Mouse (Mus musculus) lung, adult 18-20 months (tissue): ENCODE measurements at regions not wholly inside any gene's neighbourhood (a gene's known extent, or its start where the extent isn't known, plus 50 kb on each side); places are given as distances from the start of the nearest gene placed in this dataset.

Experiments used
- DNase-seq, 2 experiments: peaks; one replicate each; pipeline ENCODE4 v3.0.0; 2022; ENCODE audit warnings: mixed read lengths in 2 of 2

DNA sequence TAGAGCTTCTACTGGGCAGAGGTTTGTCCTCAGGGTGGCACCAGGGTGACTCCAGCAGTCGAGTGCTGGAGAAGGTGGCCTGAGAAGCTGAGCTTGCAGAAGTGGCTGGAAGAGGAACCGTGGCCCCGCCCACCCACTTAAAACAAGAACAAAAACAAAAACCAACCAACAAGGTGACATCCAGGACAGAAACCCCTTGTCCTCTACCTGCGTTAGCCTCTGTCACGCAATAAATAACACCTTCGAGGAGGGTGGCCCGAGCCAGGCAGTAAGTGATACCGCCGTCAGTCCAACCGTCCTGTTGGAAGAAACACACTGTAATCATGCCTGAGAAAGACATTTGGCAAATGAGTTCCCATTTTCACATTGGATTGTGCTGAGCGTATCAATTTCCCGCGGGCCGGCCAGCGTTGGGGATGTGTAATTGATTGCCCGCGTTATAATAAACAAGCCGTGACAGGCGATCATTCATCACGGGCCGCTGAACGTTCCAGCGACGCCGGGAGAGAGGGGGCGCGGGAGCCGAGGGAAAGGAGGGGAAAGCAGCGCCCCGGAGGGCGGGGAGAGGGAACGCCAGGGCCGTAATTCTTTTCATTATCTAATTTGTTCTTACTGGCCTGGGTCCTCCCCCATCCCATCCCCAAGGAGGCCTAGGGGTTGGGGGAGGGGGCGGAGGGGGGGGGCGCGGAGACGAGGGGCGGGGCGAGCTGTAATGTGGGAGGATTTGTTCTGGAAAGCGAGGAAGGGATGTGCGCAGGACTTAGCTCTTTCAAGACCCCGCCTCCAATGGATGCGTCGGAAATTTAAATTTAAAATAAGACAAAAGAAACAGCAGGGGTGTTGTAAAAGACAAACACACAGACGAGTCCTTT lies 135.6 kb downstream of the 2410131K14Rik start:
- peak; percentile 77 to 83 for DNase-seq

DNA sequence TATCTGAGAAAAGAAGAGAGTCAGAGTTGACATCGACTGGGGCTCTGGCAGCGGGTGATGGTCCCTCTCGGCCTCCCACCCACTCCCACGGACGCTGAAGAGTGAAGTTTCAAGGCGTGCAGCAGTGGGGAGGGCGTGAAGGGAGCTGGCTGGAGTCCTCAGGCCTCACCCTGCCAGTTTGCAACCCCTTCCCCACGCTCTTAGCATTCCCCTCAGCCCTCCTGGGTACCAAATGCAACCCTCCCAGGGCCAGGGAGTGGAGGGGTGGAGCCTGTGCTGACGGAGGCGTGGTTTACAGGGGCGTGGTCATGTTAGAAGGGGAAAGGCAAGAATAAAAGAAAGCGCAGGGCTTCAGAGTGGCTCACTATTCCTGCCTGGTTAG lies 136.3 kb downstream of the 2410131K14Rik start:
- peak; percentile 85 to 88 for DNase-seq

DNA sequence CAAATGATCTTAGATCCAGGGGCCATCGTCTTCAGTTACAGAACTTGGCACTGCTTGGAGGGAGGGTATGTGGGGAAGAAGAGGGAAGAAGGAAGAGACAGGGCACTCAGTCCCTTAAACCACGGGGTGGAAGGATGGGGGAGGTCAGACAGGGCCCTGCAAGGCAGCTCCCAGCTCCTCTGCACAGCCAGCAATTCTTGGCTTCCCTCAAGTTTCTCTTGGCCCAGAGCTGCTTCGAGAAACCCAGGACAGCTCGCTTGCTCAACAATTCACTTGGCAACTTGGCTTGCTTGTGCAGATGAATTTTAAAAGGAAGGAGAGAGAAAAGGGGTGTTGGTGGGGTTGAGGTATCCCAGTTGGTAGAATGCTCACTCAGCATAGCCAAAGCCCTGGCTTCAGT lies 141.1 kb downstream of the 2410131K14Rik start:
- peak; percentile 53 to 59 for DNase-seq

DNA sequence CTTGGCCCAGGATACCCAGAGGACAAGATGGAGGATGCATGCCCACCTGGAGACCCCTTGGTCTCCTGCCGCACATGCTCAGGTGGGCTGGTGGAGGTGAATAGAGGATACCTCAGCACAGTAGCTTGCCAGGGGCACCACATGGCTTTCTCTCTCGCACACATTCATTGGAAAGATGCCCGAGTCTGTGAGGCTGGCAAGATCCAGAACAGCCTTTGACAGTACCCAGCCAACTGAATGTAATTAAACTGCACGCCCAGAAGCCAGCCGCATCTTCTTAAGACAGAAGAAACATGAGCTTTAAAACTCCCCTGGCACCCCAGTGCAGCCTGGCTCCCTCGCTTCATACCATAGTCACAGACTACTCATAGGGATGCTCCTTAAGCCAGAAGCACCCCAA lies 143.4 kb downstream of the 2410131K14Rik start:
- no peak for DNase-seq

DNA sequence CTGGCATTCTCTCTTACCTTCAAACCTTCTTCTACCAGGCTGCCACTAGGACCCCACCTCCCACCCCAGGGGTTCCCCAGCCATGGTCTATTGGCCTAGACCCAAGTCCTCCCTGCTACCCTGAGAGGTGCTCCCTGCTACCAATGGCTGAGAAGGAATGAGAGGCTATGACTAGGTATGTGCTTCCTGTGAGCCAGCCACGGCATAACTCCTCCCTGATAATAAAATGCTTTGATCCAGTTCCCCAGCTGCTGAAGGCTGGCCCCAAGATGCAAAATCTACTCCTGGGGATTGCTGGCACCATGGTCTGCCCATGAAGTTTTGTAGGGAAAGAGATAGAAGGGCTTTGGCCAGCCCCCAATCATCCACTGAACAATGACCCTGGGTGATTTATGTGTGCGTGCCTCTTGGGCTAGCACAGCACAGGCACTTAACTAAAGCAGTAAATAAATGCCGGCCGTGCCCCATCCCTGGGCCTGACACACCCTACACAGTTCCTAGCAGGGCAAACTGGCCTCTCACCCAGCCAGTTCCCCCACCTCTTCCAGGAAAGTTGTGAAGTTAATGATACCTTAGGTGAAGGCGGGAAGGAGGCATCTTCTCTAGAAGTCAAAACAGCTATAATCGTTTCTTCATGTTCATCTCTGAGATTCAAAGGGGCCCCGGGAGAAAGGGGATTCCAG lies 145.8 kb downstream of the 2410131K14Rik start:
- no peak for DNase-seq

DNA sequence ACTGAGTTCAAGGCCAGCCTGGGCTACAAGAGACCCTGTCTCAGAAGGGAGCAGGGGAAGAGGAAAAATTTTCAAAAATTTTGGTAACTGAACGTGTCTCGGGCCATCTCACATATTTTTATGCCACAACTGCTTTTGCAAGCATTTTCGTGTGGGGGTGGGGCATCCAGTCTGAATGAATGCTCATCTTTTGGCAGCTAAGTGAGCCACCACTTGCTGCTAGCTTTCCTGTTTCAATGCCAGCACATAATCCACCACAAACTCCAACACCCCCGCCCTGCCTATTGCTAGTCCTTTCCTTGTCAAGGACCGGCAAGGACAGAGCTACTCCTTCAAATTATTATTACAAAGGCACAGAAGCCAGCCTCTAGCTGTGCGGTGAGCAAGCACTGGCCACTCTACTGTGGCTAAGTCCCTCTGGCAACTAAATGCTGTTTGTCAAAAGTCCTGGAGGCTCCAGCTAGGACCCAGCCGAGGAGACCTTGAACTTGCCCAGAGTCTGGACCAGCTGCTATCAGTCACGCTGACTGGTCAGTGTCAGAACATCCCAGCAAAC lies 148.0 kb downstream of the 2410131K14Rik start:
- no peak for DNase-seq

DNA sequence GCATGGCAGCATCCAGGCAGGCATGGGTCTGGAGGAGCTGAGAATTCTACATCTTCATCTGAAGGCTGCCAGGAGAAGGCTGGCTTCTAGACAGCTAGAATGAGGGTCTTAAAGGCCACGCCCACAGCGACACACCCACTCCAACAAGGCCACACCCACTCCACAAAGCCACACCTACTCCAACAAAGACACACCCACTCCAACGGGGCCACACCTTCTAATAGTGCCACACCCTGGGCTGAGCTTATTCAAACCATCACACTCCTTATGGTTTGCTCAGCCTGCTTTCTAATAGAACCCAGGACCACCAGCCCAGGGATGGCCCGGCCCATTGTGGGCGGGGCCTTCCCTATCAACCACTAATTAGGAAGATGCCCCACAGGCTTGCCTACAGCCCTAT lies 149.0 kb downstream of the 2410131K14Rik start:
- DNase-seq = no peak

DNA sequence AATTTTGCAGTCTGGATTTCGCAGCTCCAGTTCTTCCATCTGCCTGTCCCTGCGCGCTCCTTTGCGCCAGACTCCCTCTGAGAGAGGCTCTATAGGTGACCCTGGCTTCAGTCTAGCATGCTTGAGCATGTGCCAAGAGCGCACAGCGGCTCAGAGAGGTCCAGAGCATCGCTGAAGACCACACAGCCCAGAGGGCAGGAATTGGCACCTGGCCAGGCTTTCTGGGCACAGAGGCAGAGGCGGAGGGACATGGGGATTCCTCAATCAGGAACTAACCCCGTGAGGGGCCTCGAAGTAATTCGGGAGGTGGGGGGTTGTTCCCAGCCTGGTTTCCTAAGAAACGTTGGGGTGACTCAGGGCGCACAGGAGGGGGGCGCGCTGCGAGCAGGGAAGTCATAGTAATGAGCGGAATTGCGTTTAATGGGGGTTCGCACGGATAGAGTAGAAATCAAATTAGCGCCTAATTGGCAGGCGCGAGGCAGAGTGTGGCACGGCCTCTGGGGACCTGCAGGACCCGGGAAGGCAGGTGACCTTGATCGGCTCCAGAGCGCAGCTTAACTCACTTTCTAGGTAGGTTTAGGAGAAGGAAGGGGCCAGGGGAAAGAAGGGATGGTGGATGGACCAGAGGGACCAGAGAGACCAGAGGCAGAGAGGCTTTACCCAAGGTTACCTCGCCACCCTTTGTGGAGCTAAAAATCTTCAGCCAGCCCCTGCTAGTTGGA lies 151.1 kb downstream of the 2410131K14Rik start:
- no peak for DNase-seq

DNA sequence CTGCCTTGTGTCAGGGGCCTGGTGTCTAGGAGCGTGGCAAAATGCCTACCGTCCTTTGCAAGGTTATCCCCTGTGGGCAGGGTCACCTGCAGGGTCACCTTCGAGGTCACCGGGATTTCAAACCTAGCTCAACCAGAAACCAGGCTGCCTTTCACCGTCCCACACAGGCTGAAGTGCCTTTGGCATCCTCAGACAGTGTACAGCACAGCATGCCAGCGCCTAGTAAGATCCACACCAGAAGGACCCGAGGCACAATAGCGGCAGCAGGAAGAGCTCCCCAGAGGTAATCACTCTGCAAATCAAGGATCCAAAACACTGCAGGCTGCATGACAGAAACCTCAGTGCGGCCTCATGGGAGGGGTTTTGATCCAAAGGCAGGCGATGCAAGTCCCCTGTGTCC lies 155.9 kb downstream of the 2410131K14Rik start:
- DNase-seq = no peak

DNA sequence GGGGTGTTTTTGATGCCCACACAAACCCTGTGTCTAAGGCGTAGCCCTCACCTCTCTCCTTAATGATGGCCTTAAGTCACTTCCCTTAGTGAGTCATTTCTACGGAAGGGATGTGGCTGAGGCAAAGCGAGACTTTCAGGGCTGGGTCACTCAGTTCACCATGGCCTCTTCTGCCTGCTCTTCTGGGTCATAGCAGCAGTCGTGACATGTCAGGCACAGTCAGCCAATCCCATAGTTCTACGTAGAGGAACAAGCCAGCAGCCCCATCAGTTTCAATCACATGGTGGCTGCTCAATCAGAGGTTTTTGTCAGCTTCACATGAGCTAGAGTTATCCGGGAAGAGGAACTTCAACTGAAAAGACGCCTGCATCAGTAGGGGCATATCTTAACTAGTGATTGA lies 156.1 kb upstream of the Med13l start:
- DNase-seq = no peak

DNA sequence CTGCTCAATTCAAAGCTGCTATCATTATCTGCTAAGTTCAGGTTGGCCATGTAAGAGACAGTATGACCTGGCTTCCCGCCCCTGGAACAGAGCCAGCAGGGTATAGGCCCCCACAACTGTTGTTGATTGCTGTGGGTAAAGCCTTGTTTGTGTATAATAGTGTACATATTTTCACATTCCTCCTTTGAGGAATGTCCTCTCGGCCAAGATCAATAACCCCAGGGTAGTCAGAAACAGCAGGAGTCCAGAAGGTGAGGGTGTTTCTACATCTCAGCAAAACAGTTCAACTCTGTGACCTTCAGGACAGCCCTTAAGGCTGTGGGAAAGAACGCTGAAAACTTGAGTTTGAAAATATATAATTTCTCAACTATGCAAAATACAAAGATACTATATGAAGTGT lies 155.1 kb upstream of the Med13l start:
- no peak for DNase-seq

DNA sequence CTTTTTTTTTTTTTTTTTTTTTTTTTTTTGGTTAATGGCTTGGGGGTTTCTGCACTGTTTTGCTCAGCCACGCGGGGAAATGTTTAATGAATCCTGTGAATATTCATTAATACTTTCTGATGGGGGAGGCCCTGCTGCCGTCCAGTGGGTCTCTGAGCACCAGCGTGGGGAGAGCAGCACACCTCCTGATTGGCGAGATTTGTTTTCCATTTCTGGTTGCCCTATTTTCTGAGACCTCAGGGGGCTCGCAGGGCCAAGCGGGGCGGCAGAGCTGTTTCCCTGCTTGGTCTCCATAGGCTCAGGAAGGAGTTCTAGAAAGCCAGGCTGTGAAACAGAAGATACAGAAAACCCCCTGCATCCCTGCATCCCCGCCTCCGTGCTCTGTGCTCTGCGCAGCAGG lies 153.0 kb upstream of the Med13l start:
- no peak for DNase-seq

DNA sequence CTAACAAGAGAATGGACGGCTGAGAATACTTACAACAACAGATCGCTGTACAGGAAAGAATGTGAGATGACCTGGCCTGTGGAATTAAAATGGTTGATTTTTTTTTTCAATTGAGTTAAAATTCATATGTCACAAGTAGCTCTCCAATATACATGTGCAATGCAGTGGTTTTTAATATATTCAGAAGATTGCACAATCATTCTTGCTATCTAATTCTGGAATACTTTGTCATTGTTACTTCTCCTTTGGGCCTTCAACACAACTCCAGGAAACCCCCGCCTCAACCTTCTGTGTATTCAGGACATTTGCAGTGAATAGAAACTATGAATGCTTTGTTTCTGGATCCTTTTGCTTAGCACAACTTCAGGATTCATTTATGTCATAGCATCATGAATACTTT lies 152.5 kb upstream of the Med13l start:
- DNase-seq = no peak

DNA sequence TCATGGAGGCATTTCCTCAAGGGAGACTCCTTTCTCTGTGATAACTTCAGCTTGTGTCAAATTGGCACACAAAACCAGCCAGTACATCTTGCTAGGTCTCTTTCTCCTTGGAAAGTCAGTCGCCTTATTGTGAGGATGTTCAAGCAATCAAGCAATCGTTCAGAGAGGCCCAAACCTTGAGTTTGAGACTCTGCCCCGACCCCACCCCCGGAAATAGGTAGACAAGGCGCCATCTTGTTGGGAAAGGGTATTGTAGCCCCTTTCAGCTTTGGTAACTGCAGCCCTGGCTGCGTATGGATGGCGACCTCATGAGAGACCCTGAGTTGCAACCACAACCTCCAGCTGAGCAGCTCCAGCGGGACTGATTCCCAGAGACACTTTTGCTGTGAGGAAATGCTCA lies 151.7 kb upstream of the Med13l start:
- DNase-seq = no peak

DNA sequence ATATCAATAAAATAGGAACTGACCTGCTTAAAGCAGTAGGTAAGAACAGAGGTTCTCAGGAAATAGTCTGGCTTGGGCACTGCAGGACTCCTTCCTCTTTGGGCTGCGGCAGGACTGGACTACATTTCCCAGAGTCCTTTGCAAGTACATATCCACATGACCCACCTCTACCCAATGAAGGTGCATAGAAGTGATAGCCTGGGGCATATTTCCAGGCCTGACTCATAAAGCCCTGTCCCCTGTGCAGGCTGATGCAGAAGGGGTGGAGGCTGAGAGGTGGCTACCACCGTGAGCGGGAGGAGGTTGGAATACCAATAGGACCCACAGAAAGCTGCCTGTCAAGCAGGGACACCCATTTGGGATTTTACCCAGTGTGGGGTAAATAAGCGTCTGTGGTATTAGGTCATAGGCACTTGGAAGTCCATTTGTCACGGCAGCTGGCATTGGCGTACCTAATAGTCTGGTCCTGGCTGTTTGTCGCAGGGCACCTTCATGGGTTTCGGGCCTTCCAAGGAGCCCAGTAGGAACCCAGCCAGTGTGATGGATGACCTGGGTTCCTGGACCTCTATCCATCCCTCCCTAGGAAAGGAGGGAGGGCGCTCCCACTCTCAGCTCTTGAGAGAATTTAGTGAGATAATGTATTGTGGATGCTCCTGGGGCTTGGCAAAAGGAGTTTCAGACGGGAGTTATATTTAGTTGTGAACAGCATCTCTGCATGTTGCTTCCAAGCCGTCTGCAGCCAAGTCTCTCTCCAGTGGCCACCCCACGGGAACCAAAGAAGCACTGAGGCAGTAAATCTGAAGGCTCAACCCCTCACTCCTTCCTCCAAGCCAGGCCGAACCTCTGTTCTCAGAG lies 146.8 kb upstream of the Med13l start:
- DNase-seq = peak; percentile 74 to 77

DNA sequence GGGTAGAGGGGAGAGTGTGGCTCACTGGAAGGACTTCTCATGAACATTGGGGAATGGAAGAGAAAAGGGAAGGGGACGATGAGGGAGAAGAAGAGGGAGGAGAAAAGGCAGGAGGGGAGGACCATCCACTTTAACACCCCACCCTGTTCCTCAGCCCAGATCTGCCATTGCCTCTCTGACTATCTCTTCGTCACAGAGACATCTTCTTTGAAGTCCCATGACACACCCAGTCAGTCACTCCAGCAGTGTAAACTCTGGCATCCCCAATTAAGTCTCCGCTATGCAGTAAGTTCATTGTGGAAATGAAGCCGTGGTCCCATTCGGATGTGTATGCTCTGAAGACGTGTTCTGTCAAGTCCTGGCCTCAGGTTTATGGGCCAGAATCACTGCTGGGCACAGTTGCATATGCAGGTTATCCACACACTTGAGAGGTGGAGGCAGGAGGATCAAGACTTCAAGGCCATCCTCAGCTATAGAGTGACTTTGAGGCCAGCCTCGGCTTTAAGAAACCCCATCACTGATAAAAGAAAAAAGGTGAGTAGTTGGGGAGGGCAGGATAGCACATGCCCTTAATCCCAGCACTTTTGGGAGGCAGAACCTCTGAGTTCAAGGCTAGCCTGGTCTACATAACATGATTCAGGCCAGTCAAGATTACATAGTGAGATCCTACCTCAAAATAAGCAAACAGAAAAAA lies 141.0 kb upstream of the Med13l start:
- no peak for DNase-seq

DNA sequence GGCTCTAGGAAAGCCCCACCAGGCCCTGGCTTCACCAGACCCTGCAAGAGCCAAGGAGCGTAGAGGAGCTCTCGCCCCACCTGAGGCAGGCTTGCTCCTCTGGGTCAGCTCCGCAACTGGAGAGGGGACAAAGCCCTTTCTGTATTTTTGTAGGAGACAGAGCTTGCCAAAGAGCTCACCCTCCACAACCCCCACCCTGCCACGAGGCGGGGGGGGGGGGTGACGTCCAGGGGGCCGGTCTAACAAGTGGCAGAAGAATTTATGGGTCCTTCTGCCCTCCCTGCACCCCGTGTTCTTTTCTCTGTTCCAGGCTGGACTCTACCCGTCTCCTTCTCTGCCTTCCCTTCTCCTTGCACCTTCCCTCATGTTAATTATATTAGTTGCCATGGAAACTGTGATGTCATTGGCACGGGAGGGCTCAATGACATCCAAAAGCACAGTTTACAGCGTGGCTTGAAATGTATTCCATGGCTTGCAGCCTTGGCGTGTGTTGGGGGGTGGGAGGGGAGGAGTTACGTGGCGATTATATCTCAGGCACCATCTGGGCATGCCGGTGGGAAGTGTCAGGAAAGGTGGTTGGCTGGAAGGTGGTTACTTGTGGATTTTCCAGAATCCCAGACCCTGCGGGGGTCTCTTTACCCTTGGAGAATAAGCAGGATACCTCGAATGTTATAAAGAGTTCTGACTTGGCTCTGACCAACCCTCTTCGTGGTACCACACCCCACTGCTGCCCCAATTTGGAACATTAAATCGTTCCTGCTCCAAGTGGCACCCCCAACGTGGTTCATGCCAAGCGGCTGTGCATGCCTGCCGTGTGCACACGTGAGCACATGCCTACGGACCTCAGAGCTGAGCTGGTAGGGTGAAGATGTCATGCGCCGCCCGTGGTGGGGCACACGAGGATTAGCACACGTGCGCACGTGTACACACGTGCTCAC lies 138.3 kb upstream of the Med13l start:
- DNase-seq = peak; percentile 38 to 65

DNA sequence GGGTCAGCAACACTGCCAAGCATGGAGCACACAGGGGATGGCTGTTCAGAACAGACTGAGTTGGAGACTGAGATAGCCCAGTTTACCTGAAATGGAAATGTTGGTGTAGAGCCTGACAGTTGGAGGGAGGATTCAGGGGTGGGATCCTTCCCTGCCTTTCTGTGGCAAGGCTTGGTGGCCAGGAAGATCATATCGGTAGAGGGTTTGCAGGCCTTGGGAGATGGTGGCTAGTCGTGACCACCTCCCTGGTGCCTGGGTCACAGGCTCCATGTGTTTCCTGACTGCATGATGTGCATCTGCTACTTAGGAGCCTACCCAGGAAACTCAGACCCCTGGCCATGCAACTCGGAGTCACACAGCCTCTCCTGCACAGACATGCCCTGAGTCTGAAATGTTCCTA lies 136.3 kb upstream of the Med13l start:
- DNase-seq = no peak

DNA sequence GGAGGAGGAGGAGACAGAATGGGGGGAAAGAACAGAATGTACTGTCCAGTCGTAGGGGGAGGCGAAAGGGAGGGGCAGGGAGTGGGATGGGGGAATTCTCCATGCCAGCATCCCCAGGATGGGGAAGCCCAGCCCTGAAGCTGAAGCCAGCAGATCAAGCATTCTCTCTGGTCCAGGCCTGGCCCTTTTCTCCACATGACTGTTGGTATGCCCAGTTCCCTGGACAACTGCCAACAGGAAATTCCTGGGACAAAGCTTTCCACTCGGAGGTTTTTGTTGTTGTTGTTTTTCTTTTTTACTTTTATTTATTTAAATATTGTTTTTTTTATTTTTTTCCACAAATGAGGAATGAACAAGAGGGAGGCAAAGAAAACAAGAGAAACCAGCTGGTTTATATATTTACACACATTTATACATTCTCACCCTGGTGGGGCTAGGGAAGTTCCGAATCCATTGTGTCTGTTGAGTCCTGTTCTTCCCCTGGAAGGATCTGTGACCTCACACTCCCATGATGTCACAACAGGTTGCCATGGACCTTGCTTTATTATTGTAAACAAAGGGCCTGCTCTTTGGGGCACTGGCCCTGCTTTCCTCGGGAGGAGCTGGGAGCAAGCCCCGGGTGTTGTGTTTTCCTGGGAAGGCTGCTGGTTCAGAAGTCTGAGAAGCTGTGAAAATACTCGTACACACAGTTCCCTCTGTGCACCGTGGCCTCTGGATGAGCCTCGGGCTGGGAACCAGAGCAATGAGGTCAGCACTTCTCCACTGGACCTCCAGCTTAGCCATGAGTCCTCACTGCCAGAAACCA lies 135.5 kb upstream of the Med13l start:
- DNase-seq = peak; percentile 82 to 91

DNA sequence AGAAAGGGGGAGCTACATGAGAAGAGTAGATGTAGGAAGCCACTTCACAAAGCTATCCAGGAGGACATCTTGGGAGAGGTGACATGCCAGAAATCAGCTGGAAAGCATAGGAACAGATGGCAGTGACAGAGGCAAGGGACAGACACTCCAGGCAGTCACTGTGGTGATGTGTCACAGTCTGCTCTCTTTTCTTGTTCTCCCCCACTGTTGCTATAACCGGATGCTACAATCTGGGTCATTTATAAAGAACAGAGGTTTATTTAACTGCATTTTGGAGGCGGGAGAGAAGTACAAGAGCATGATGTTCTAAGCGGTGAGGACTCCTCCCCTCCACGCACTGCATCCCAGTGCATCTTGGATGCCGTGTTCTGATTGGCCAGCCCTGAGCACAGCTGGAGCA lies 133.8 kb upstream of the Med13l start:
- DNase-seq = no peak
